Mouse (Mus musculus): ENCODE measurements around the gene Set. TPM values are rescaled to one million over a fixed set of nuclear protein-coding genes. Genes with fewer than 3 reads are reported as not detected.

Set gene
- polyA plus RNA-seq, 1 experiment from 2014 or later: 297 TPM

- Histone ChIP-seq H3K4me2 (no peak overlapping the region), H3K4me1 (replicated peaks) (peaks cover 19% of the 10 kb centered on the region), H3K9me3 (replicated peaks) (no peaks in the 10 kb centered on the region), H3K36me3 (peaks cover 8% of the 10 kb centered on the region; the same call in 1 of the 2 replicates), H3K27me3 (replicated peaks) (no peaks in the 10 kb centered on the region), H3K9ac (no peak overlapping the region), H3K27ac (ENCODE audit: poor library complexity, severe bottlenecking) (no peak overlapping the region), H3K4me3 (no peak overlapping the region)
- ATAC-seq (ENCODE audit: insufficient number of reproducible peaks, low FRiP score): no peak
- 79% methylated on average over 4 of the region's 4 CpGs for WGBS
Observed at GRCm38 (mm10) chr2:30120269-30120668, 63.1 kb downstream of the Set start.

Other genes with a start within 250 kb of the Set start
- 15.6 and 15.7 TPM in 2 replicates for gene Urm1, start 237.3 kb upstream of the Set start, polyA plus RNA-seq (2016; fragmentation: Nextera tagmentation; extraction: Ambion mirVana)
- 24.7 and 26.9 TPM in 2 replicates for gene Cercam, start 188.2 kb upstream of the Set start, polyA plus RNA-seq (2016; fragmentation: Nextera tagmentation; extraction: Ambion mirVana)
- 64.1 and 72.2 TPM in 2 replicates for gene Odf2, start 168.2 kb upstream of the Set start, polyA plus RNA-seq (2016; fragmentation: Nextera tagmentation; extraction: Ambion mirVana)
- gene Gle1, start 122.0 kb upstream of the Set start, polyA plus RNA-seq (2016; fragmentation: Nextera tagmentation; extraction: Ambion mirVana): 42.8 and 43.3 TPM in 2 replicates
- gene Sptan1, start 91.8 kb upstream of the Set start, polyA plus RNA-seq (2016; fragmentation: Nextera tagmentation; extraction: Ambion mirVana): 124 and 141 TPM in 2 replicates
- gene Wdr34, start 8.5 kb upstream of the Set start, polyA plus RNA-seq (2016; fragmentation: Nextera tagmentation; extraction: Ambion mirVana): 15.8 and 15.9 TPM in 2 replicates
- 19.6 and 21.5 TPM in 2 replicates for gene Pkn3, start 20.3 kb downstream of the Set start, polyA plus RNA-seq (2016; fragmentation: Nextera tagmentation; extraction: Ambion mirVana)
- gene Zdhhc12, start 36.3 kb downstream of the Set start, polyA plus RNA-seq (2016; fragmentation: Nextera tagmentation; extraction: Ambion mirVana): 49.8 and 50.4 TPM in 2 replicates
- gene Zer1, start 67.2 kb downstream of the Set start, polyA plus RNA-seq (2016; fragmentation: Nextera tagmentation; extraction: Ambion mirVana): 5.7 and 6.1 TPM in 2 replicates
- 5.4 and 5.8 TPM in 2 replicates for gene Tbc1d13, start 76.4 kb downstream of the Set start, polyA plus RNA-seq (2016; fragmentation: Nextera tagmentation; extraction: Ambion mirVana)
- 37.0 and 39.7 TPM in 2 replicates for gene Endog, start 114.1 kb downstream of the Set start, polyA plus RNA-seq (2016; fragmentation: Nextera tagmentation; extraction: Ambion mirVana)
- 34.8 and 35.5 TPM in 2 replicates for gene Spout1, start 121.1 kb downstream of the Set start, polyA plus RNA-seq (2016; fragmentation: Nextera tagmentation; extraction: Ambion mirVana)
- gene Kyat1, start 148.5 kb downstream of the Set start, polyA plus RNA-seq (2016; fragmentation: Nextera tagmentation; extraction: Ambion mirVana): 14.0 and 14.9 TPM in 2 replicates
- 35.4 and 37.7 TPM in 2 replicates for gene Lrrc8a, start 180.3 kb downstream of the Set start, polyA plus RNA-seq (2016; fragmentation: Nextera tagmentation; extraction: Ambion mirVana)
- 0.33 and 0.40 TPM in 2 replicates for gene Gm28035, start 183.2 kb downstream of the Set start, polyA plus RNA-seq (2016; fragmentation: Nextera tagmentation; extraction: Ambion mirVana)
- gene Phyhd1, start 208.8 kb downstream of the Set start, polyA plus RNA-seq (2016; fragmentation: Nextera tagmentation; extraction: Ambion mirVana): 5.7 and 6.5 TPM in 2 replicates
- gene Gm28038, start 223.7 kb downstream of the Set start, polyA plus RNA-seq (2016; fragmentation: Nextera tagmentation; extraction: Ambion mirVana): not detected in 2 replicates
- gene Dolk, start 229.0 kb downstream of the Set start, polyA plus RNA-seq (2016; fragmentation: Nextera tagmentation; extraction: Ambion mirVana): 26.6 and 27.1 TPM in 2 replicates
- gene Nup188, start 229.0 kb downstream of the Set start, polyA plus RNA-seq (2016; fragmentation: Nextera tagmentation; extraction: Ambion mirVana): 34.4 and 34.9 TPM in 2 replicates